Mouse (Mus musculus) liver, embryonic 16.5 days (tissue): ENCODE data around the gene Gpr107. TPM values are rescaled to one million over a fixed set of nuclear protein-coding genes. Genes with fewer than 3 reads are reported as not detected.

Experiments used
- ATAC-seq: fragments of 200-750 bp; cut with Nextera tagmentation; 2 replicates; pipeline ENCODE4 v1.8.0; 2017; ENCODE audit warnings: low read depth, mild to moderate bottlenecking, moderate number of reproducible peaks, moderate library complexity
- H3K27ac ChIP-seq: fragments of 300-500 bp; sonication (generic); 2 replicates; pipeline ENCODE4 v1.5.1; 2014; ENCODE audit warnings: mild to moderate bottlenecking, low read length
- H3K27me3 ChIP-seq: fragments of 300-500 bp; sonication (generic); 2 replicates; pipeline ENCODE4 v1.6.1; 2014; ENCODE audit warnings: low read depth, low read length, mixed read lengths; ENCODE audit not compliant: control insufficient read depth, insufficient read depth
- H3K36me3 ChIP-seq: fragments of 300-500 bp; sonication (generic); 2 replicates; pipeline ENCODE4 v1.6.1; 2014; ENCODE audit warnings: mild to moderate bottlenecking; ENCODE audit not compliant: control insufficient read depth, insufficient read depth
- H3K4me1 ChIP-seq: fragments of 300-500 bp; sonication (generic); 2 replicates; pipeline ENCODE4 v1.6.1; 2014; ENCODE audit warnings: low read depth, low read length, mixed read lengths; ENCODE audit not compliant: control insufficient read depth
- H3K4me2 ChIP-seq: fragments of 300-500 bp; sonication (generic); 2 replicates; pipeline ENCODE4 v1.6.1; 2014; ENCODE audit warnings: low read depth, low read length, mixed read lengths
- H3K4me3 ChIP-seq: fragments of 300-500 bp; sonication (generic); 2 replicates; pipeline ENCODE4 v1.5.1; 2014; ENCODE audit warnings: low read depth, mild to moderate bottlenecking, low read length
- H3K9ac ChIP-seq: fragments of 300-500 bp; sonication (generic); 2 replicates; pipeline ENCODE4 v1.6.1; 2014; ENCODE audit warnings: low read depth, low read length
- H3K9me3 ChIP-seq: fragments of 300-500 bp; sonication (generic); replicated peaks from 2 replicates; pipeline ENCODE4 v1.6.1; 2016; ENCODE audit warnings: low read length; ENCODE audit not compliant: control insufficient read depth
- WGBS: fragments of 180-500 bp; shearing (Covaris S2); extraction: QIAGEN DNeasy Blood & Tissue Kit; methylation state at CpG from one replicate; pipeline ENCODE4 v1.1.7; 2014; ENCODE audit not compliant: insufficient replicate concordance; 5-methylcytosine and 5-hydroxymethylcytosine counted together
- polyA plus RNA-seq: library from polyadenylated mRNA; unstranded; fragments of >200 nt; fragmentation: Nextera tagmentation; extraction: Ambion mirVana; gene quantifications from 2 replicates; pipeline ENCODE4 v1.2.1, GENCODE M21; 2015

Gpr107 gene
- polyA plus RNA-seq, 1 experiment from 2014 or later: 11.9 TPM

DNA sequence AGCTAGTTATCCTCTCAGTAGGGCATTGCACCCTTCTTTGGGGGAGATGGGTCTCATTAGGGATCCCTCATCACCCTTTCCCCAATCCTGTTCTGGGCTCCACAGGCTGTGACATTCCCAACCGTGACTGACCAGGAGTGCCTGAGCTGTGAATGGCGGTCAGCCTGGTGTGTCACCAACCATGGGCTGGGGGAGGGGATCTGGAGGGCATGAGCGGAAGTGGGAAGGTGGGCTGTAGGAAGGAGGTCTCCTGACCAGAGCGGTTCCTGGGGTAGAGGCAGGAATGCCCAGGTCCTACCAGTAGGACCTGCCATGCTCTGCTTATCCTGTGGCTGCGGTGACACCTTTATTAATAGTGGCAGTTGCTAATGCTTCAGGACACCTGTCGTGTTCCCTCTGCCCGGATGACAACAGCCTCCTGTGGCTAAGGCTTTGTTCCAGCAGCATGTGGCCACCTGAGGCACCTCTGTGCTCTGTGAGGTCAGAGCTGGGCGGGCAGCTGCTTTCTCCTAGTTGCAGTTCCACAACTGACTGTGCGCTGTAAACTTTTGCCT, 107.3 kb downstream of the Gpr107 start:
- Histone ChIP-seq H3K27me3 (no peaks in the 10 kb centered on the region), H3K9me3 (no peaks in the 10 kb centered on the region), H3K4me3 (peak overlapping the region; percentile 66), H3K4me2 (peak overlapping the region; percentile 75), H3K9ac (no peak overlapping the region; the same call in 1 of the 2 replicates), H3K27ac (no peak overlapping the region), H3K36me3 (no peaks in the 10 kb centered on the region), H3K4me1 (peaks cover 3% of the 10 kb centered on the region)
- 25% methylated on average over 9 of the region's 9 CpGs for WGBS
- no peak for ATAC-seq

DNA sequence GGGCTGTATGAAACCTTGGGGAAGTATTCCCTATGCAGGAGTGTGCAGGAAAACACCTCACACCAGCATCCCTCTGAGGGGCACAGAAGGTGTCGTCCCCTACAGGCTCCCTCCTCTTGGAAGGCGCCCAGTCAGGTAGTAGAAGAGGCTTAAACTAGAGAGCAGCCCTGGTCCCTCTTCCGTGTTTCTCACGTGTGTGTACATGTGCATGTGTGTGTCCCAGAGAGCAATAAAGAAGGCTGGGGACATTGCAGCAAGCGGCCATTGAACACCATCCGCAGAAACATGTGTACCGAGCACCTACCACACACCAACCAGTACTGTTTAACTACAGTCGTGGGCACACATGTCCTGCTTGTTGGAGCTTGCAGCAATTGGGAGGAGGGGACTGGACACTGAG, 108.4 kb downstream of the Gpr107 start:
- peaks cover 3% of the 10 kb centered on the region for H3K4me1 ChIP-seq
- 73% methylated on average over 8 of the region's 8 CpGs for WGBS
- H3K4me3 ChIP-seq: no peak overlapping the region

DNA sequence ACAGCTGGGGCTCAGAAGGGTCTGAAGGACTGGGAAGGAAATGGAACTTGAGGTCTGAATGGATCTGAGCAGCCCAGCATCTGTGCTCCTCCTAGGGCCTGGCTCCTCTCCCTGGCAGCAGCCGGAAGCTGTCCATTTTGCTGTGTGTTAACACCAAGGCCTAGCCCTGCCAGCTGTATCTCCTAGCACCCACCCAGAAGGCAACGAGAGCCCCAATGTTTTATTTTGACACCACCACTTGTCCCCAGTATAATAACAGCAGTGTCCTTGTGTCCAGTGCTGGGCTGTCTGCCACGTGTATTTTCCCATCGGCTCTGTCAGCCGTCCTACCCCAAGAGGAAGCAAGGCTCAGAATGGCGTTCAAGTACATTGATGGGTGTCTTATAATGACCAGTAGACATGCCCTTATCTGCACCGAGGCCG, 110.9 kb downstream of the Gpr107 start:
- ATAC-seq: no peak
- Histone ChIP-seq H3K4me1 (no peaks in the 10 kb centered on the region; the same call in none of the 2 replicates), H3K36me3 (no peaks in the 10 kb centered on the region), H3K9ac (no peak overlapping the region), H3K4me2 (no peak overlapping the region), H3K27me3 (no peaks in the 10 kb centered on the region), H3K4me3 (no peak overlapping the region), H3K9me3 (no peaks in the 10 kb centered on the region), H3K27ac (no peak overlapping the region)
- WGBS: 64% methylated on average over 8 of the region's 8 CpGs

More for the DNA sequence above, 108.4 kb downstream of the Gpr107 start:
- H3K9ac ChIP-seq: no peak overlapping the region
- ATAC-seq: no peak
- no peaks in the 10 kb centered on the region for H3K36me3 ChIP-seq
- no peak overlapping the region for H3K27ac ChIP-seq
- no peaks in the 10 kb centered on the region for H3K27me3 ChIP-seq
- H3K4me2 ChIP-seq: no peak overlapping the region
- H3K9me3 ChIP-seq: no peaks in the 10 kb centered on the region

DNA sequence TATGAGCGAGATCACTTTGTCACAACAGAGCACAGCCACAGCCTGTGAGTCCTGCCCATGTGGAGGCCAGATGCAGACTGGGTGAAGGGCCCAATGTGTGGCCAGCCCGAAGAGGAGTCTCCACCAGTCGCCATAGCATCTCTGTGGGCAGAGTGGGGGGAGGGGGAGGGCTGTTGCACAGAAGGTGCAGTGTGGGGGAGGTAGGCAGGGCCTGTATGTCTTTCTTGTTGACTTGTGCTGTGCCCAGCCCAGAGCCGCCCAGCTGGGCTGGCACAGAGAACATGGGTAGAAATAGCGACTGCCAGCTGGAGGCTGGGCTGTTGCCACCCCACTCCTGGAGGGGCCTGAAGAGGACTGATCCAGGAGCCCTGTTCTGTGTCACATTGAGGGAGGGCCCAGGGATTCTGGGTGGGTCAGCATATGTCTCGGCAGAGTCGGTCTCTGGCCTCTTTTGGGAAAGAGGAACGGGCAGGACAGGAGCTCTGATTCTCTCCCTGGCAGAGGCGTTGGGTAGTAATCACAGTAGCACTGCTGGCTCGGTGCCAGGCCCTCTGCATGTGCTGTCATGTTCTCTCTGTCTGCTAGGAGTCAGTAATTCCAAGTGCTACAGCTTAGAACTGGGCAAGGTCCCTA, 111.7 kb downstream of the Gpr107 start:
- no peak overlapping the region for H3K27ac ChIP-seq
- no peaks in the 10 kb centered on the region for H3K27me3 ChIP-seq
- no peak overlapping the region for H3K9ac ChIP-seq
- WGBS: 48% methylated on average over 10 of the region's 10 CpGs
- no peak for ATAC-seq
- no peak overlapping the region for H3K4me2 ChIP-seq
- no peaks in the 10 kb centered on the region; the same call in 1 of the 2 replicates for H3K4me1 ChIP-seq
- no peaks in the 10 kb centered on the region for H3K36me3 ChIP-seq
- no peaks in the 10 kb centered on the region for H3K9me3 ChIP-seq
- no peak overlapping the region for H3K4me3 ChIP-seq

DNA sequence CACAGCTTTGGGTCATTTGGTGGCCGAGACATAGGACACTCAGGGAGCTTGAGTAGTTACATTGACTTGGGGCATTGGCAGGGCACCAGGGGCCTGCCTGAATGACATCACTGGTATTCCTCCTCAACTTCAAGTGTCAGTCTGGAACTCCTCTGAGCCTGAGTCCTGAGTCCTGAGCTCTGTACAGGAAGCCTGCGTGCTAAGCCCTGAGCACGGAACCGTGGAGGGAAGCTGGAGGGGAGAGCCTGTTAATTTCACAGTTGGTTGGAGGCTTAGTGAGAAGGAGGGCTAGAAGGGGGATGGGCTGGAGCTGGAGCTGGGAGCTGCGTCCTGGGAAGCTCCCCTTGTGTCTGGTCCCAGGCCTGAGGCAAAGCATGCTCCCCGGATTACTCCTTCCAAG, 115.3 kb downstream of the Gpr107 start:
- Histone ChIP-seq H3K4me2 (no peak overlapping the region), H3K36me3 (no peaks in the 10 kb centered on the region), H3K27ac (no peak overlapping the region), H3K4me1 (no peaks in the 10 kb centered on the region), H3K4me3 (no peak overlapping the region), H3K9me3 (no peaks in the 10 kb centered on the region), H3K27me3 (no peaks in the 10 kb centered on the region), H3K9ac (no peak overlapping the region)
- ATAC-seq: no peak
- WGBS: 62% methylated on average over 6 of the region's 6 CpGs

Other genes starting within 250 kb of the Gpr107 start
- gene Ptges, start 222.5 kb upstream of the Gpr107 start, polyA plus RNA-seq: 0.35 and 0.37 TPM in 2 replicates
- 15.8 and 15.9 TPM in 2 replicates for gene Tor1b, start 199.4 kb upstream of the Gpr107 start, polyA plus RNA-seq
- gene Tor1a, start 184.4 kb upstream of the Gpr107 start, polyA plus RNA-seq: 36.0 and 36.3 TPM in 2 replicates
- 23.1 and 24.0 TPM in 2 replicates for gene BC005624, start 170.1 kb upstream of the Gpr107 start, polyA plus RNA-seq
- gene Usp20, start 170.0 kb upstream of the Gpr107 start, polyA plus RNA-seq: 4.9 and 5.8 TPM in 2 replicates
- gene Fnbp1, start 10.3 kb upstream of the Gpr107 start, polyA plus RNA-seq: 5.2 and 5.9 TPM in 2 replicates
- 0.78 and 1.1 TPM in 2 replicates for gene Ncs1, start 93.5 kb downstream of the Gpr107 start, polyA plus RNA-seq
- 0.96 and 1.2 TPM in 2 replicates for gene Hmcn2, start 162.1 kb downstream of the Gpr107 start, polyA plus RNA-seq